ENCODE assay signal across 25 mouse cellular contexts in the genomic region with DNA sequence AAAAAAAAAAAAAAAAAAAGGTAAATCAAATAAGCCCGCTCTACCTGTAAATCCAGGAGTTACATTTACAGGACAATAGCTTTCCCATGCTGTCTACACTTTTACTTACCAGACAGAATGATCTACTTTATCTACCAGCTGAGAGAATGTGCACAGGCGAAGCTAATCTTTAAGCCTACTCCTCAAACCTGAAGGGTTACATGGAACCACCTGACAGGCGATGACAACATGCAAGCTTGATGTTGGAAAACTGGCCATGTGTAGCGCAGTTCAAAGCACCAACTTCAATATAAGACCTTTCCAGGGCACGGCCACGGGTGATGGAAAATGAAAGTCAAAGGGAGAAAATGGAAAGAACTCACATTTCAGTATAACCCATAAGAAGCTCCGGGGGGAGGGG. TPM values are rescaled to one million over a fixed set of nuclear protein-coding genes. Genes with fewer than 3 reads are reported as not detected.
A peak's percentile ranks its signal among the peaks of the same experiment; 100 is the strongest.
DNase-seq lines count a peak whose midpoint lies in the region; ATAC-seq and TF ChIP-seq lines count a peak whose summit lies in the region.
"Had no signal": no experiment of that assay in that cellular context is flagged by ENCODE, and none has a peak within 500 bp of the region (broad histone marks: within the 10 kb centered on the region; RNA-seq: fewer than 3 reads in every experiment).

No protein-coding gene starts in this region.

- H3K36me3 ChIP-seq in heart, embryonic 10.5 days = no peaks in the 10 kb centered on the region
- no peaks in the 10 kb centered on the region for H3K36me3 ChIP-seq in heart, adult 2 months (ENCODE audit: control insufficient read depth, insufficient read depth, low read length)
- no peaks in the 10 kb centered on the region for H3K36me3 ChIP-seq in heart, embryonic 13.5 days
- no peaks in the 10 kb centered on the region for H3K36me3 ChIP-seq in heart, embryonic 15.5 days
- no peaks in the 10 kb centered on the region for H3K36me3 ChIP-seq in midbrain, embryonic 11.5 days (ENCODE audit: control insufficient read depth, insufficient read depth, low read length)
- no peaks in the 10 kb centered on the region for H3K36me3 ChIP-seq in midbrain, embryonic 16.5 days (ENCODE audit: control insufficient read depth, insufficient read depth, low read length)
- H3K36me3 ChIP-seq: embryonic facial prominence, embryonic 10.5 days; embryonic facial prominence, embryonic 12.5 days; G1E had no signal

- TF ChIP-seq POLR2A in heart, adult 2 months (IDR thresholded peaks at IDR 0.05; ENCODE audit: insufficient read depth, low read depth, low read length) = no peak

- H3K27me3 ChIP-seq in heart, embryonic 10.5 days (ENCODE audit: insufficient read depth, poor library complexity, severe bottlenecking) = no peaks in the 10 kb centered on the region
- H3K27me3 ChIP-seq in heart, adult 2 months (ENCODE audit: control insufficient read depth, insufficient read depth, low read length) = no peaks in the 10 kb centered on the region
- H3K27me3 ChIP-seq in heart, embryonic 13.5 days (replicated peaks) = no peaks in the 10 kb centered on the region
- H3K27me3 ChIP-seq in heart, embryonic 15.5 days = no peaks in the 10 kb centered on the region
- no peaks in the 10 kb centered on the region for H3K27me3 ChIP-seq in midbrain, embryonic 11.5 days (ENCODE audit: control insufficient read depth, insufficient read depth, low read length)
- no peaks in the 10 kb centered on the region for H3K27me3 ChIP-seq in midbrain, embryonic 16.5 days (ENCODE audit: control insufficient read depth, insufficient read depth, low read depth, low read length)
- H3K27me3 ChIP-seq: CH12.LX; embryonic facial prominence, embryonic 12.5 days; forebrain, embryonic 13.5 days; Patski had no signal

- no peak for ATAC-seq in heart, embryonic 13.5 days (ENCODE audit: extremely low read depth, insufficient number of reproducible peaks, low FRiP score, low TSS enrichment)
- peak; percentile 55; the same call in 1 of the 2 replicates for ATAC-seq in heart, embryonic 15.5 days (replicated peaks; ENCODE audit: insufficient number of reproducible peaks, insufficient read depth, low FRiP score, low read depth)
- ATAC-seq in midbrain, embryonic 11.5 days (ENCODE audit: low FRiP score) = no peak
- ATAC-seq in midbrain, embryonic 16.5 days = no peak
- ATAC-seq: activated CD4-positive, CD25-positive, alpha-beta regulatory T cell, adult 4 months; CD4-positive, CD25-positive, alpha-beta regulatory T cell, adult 4 months; forebrain, embryonic 13.5 days; Patski had no signal

- no peak for TF ChIP-seq EP300 in heart, adult 2 months (IDR thresholded peaks at IDR 0.05; ENCODE audit: insufficient read depth, low read depth, low read length)

- peak overlapping the region; percentile 40 for H3K4me2 ChIP-seq in heart, embryonic 13.5 days
- H3K4me2 ChIP-seq in heart, embryonic 15.5 days = 0 out of 2 replicates have a peak overlapping the region, but pooled peaks have one; percentile 21
- H3K4me2 ChIP-seq in midbrain, embryonic 11.5 days = no peak overlapping the region
- no peak overlapping the region for H3K4me2 ChIP-seq in midbrain, embryonic 16.5 days (ENCODE audit: low read length)
- H3K4me2 ChIP-seq: embryonic facial prominence, embryonic 12.5 days; forebrain, embryonic 13.5 days had no signal

- H3K9ac ChIP-seq in heart, adult 2 months (ENCODE audit: low read depth, low read length) = no peak overlapping the region
- H3K9ac ChIP-seq in heart, embryonic 13.5 days = no peak overlapping the region
- no peak overlapping the region for H3K9ac ChIP-seq in heart, embryonic 15.5 days
- H3K9ac ChIP-seq in midbrain, embryonic 11.5 days (ENCODE audit: low read length) = no peak overlapping the region
- H3K9ac ChIP-seq in midbrain, embryonic 16.5 days (ENCODE audit: low read depth, low read length) = no peak overlapping the region
- H3K9ac ChIP-seq: embryonic facial prominence, embryonic 12.5 days; forebrain, embryonic 13.5 days had no signal

- TF ChIP-seq CTCF in heart, adult 2 months (IDR thresholded peaks at IDR 0.05) = no peak

- H3K4me1 ChIP-seq in heart, embryonic 10.5 days = peaks cover 14% of the 10 kb centered on the region; the same call in 1 of the 2 replicates
- H3K4me1 ChIP-seq in heart, adult 2 months (ENCODE audit: control insufficient read depth, insufficient read depth, low read length) = no peaks in the 10 kb centered on the region
- H3K4me1 ChIP-seq in heart, embryonic 13.5 days = peaks cover 35% of the 10 kb centered on the region
- H3K4me1 ChIP-seq in heart, embryonic 15.5 days (replicated peaks) = peaks cover 11% of the 10 kb centered on the region
- H3K4me1 ChIP-seq in midbrain, embryonic 11.5 days (ENCODE audit: control insufficient read depth, insufficient read depth, low read length) = no peaks in the 10 kb centered on the region
- H3K4me1 ChIP-seq in midbrain, embryonic 16.5 days (ENCODE audit: control insufficient read depth, insufficient read depth, low read length) = 0 out of 2 replicates have a peak, but pooled peaks cover 3% of the 10 kb centered on the region
- H3K4me1 ChIP-seq: embryonic facial prominence, embryonic 10.5 days; embryonic facial prominence, embryonic 12.5 days; forebrain, embryonic 13.5 days had no signal

- no peak overlapping the region for H3K4me3 ChIP-seq in heart, embryonic 10.5 days
- H3K4me3 ChIP-seq in heart, adult 2 months = no peak overlapping the region
- H3K4me3 ChIP-seq in heart, embryonic 13.5 days = no peak overlapping the region
- no peak overlapping the region for H3K4me3 ChIP-seq in heart, embryonic 15.5 days
- H3K4me3 ChIP-seq in midbrain, embryonic 11.5 days (ENCODE audit: low read depth, low read length) = no peak overlapping the region
- H3K4me3 ChIP-seq in midbrain, embryonic 16.5 days (ENCODE audit: low read depth, low read length) = no peak overlapping the region
- H3K4me3 ChIP-seq: embryonic facial prominence, embryonic 10.5 days; embryonic facial prominence, embryonic 12.5 days; forebrain, embryonic 13.5 days had no signal

- H3K79me2 ChIP-seq in heart, adult 2 months (replicated peaks; ENCODE audit: control insufficient read depth, insufficient read depth, low read length) = no peaks in the 10 kb centered on the region

- H3K9me3 ChIP-seq in heart, embryonic 10.5 days = no peaks in the 10 kb centered on the region
- no peaks in the 10 kb centered on the region for H3K9me3 ChIP-seq in heart, embryonic 13.5 days
- H3K9me3 ChIP-seq in heart, embryonic 15.5 days (replicated peaks) = no peaks in the 10 kb centered on the region
- H3K9me3 ChIP-seq in midbrain, embryonic 11.5 days (ENCODE audit: control insufficient read depth, low read length) = no peaks in the 10 kb centered on the region
- no peaks in the 10 kb centered on the region for H3K9me3 ChIP-seq in midbrain, embryonic 16.5 days (replicated peaks; ENCODE audit: control insufficient read depth, low read length, poor library complexity, severe bottlenecking)
- H3K9me3 ChIP-seq: embryonic facial prominence, embryonic 10.5 days; embryonic facial prominence, embryonic 12.5 days; forebrain, embryonic 13.5 days had no signal

- no peak overlapping the region for H3K27ac ChIP-seq in heart, embryonic 10.5 days
- H3K27ac ChIP-seq in heart, adult 2 months = no peak overlapping the region
- H3K27ac ChIP-seq in heart, embryonic 13.5 days (replicated peaks) = peak overlapping the region; percentile 39
- no peak overlapping the region for H3K27ac ChIP-seq in heart, embryonic 15.5 days
- no peak overlapping the region for H3K27ac ChIP-seq in midbrain, embryonic 11.5 days (ENCODE audit: low read depth, low read length)
- H3K27ac ChIP-seq in midbrain, embryonic 16.5 days (ENCODE audit: low read length) = no peak overlapping the region
- H3K27ac ChIP-seq: embryonic facial prominence, embryonic 10.5 days; embryonic facial prominence, embryonic 12.5 days; forebrain, embryonic 13.5 days had no signal

- intact Hi-C loops in heart, adult 2 months (cut with DNase I) = no loop called here
- intact Hi-C loops in heart, postnatal 25 days (cut with DNase I) = no loop called here

- WGBS in heart, embryonic 10.5 days = 55% methylated on average over 7 of the region's 7 CpGs
- 73% methylated on average over 7 of the region's 7 CpGs for WGBS in heart, adult 2 months
- WGBS in heart, embryonic 13.5 days = 33% methylated on average over 7 of the region's 7 CpGs
- 48% methylated on average over 7 of the region's 7 CpGs for WGBS in heart, embryonic 15.5 days
- WGBS in midbrain, embryonic 11.5 days = 90% methylated on average over 7 of the region's 7 CpGs
- WGBS in midbrain, embryonic 16.5 days = 87% methylated on average over 7 of the region's 7 CpGs

- DNase-seq in heart, embryonic 10.5 days (ENCODE audit: low spot score) = peak; percentile 75
- DNase-seq in heart, adult 2 months = no peak
- DNase-seq in heart, postnatal 25 days (ENCODE audit: low spot score) = no peak
- DNase-seq in heart, adult 11 months = no peak
- peak; percentile 19 for DNase-seq in midbrain, embryonic 11.5 days (ENCODE audit: low spot score, missing footprints)
- DNase-seq: adrenal gland, adult 8-10 months; adrenal gland, postnatal 14 days; adrenal gland, postnatal 36 days; B cell, adult 2 months; cerebellum, adult 11-12 months; cerebellum, adult 2 months; cerebellum, adult 9-10 months; cerebellum, postnatal 10 days; cerebellum, postnatal 25 days had no signal

RNA-seq across cellular contexts. Expression of a gene that starts 35.7 kb away (rescaled TPM):
- polyA plus RNA-seq in heart, embryonic 10.5 days (2016; fragmentation: Nextera tagmentation; extraction: Ambion mirVana) = 17.0 and 22.7 TPM in 2 replicates
- total RNA-seq in heart, adult 2 months (2021) = 10 to 100 TPM; 13.8 to 16.4 TPM
- 14.0 and 20.6 TPM in 2 replicates for polyA plus RNA-seq in heart, adult 2 months (2012; rRNA removed)
- 18.6 and 18.8 TPM in 2 replicates for polyA plus RNA-seq in heart, embryonic 13.5 days (2015; fragmentation: Nextera tagmentation; extraction: Ambion mirVana)
- 10 to 100 TPM; 18.8 to 18.9 TPM for total RNA-seq in heart, postnatal 25 days (2021)
- 16.5 and 20.8 TPM in 2 replicates for polyA plus RNA-seq in heart, embryonic 15.5 days (2015; fragmentation: Nextera tagmentation; extraction: Ambion mirVana)
- 11.1 and 12.2 TPM in 2 replicates for polyA plus RNA-seq in midbrain, embryonic 11.5 days (2014; fragmentation: Nextera tagmentation; extraction: Ambion mirVana)
- polyA plus RNA-seq in midbrain, embryonic 16.5 days (2015; fragmentation: Nextera tagmentation; extraction: Ambion mirVana) = 31.8 and 35.0 TPM in 2 replicates
- total RNA-seq: CH12.LX had no signal
- polyA plus RNA-seq: G1E had no signal

Comparison
In these comparisons a context has a peak if more than half of its experiments do, and no peak if none do; other contexts are left out.
1. DNase-seq: peak in heart, embryonic 10.5 days (single experiment) and midbrain, embryonic 11.5 days (single experiment); none in heart, adult 2 months (0 of 2), heart, postnatal 25 days (single experiment) and heart, adult 11 months (single experiment).
2. H3K4me2 ChIP-seq: peak in heart, embryonic 13.5 days (single experiment) and heart, embryonic 15.5 days (single experiment); none in midbrain, embryonic 11.5 days (single experiment) and midbrain, embryonic 16.5 days (single experiment).